Comparison of ENCODE assay signal across 10 mouse cellular contexts in genomic region chrX:140479171-140479570, GRCm38 (mm10). TPM values are rescaled to one million over a fixed set of nuclear protein-coding genes. Genes with fewer than 3 reads are reported as not detected.
DNase-seq lines count a peak whose midpoint lies in the region; ATAC-seq and TF ChIP-seq lines count a peak whose summit lies in the region.
"Had no signal": no experiment of that assay in that cellular context is flagged by ENCODE, and none has a peak within 500 bp of the region (broad histone marks: within the 10 kb centered on the region; RNA-seq: fewer than 3 reads in every experiment).

No protein-coding gene starts in this region.

- intact Hi-C loops in left cerebral cortex, postnatal 25 days (cut with DNase I), result loop anchor here (5.0 kb wide), 1 partner anchor 123 kb away; the partner anchor contains the start of gene Tsc22d3

- TF ChIP-seq CTCF in hindbrain, postnatal 0 days (IDR thresholded peaks at IDR 0.05; ENCODE audit: low read depth), result peak; percentile 62

- H3K4me3 ChIP-seq in hindbrain, postnatal 0 days (ENCODE audit: low read length), result no peak overlapping the region
- H3K4me3 ChIP-seq in hindbrain, embryonic 16.5 days (ENCODE audit: low read length), result no peak overlapping the region
- H3K4me3 ChIP-seq in embryonic facial prominence, embryonic 10.5 days, result no peak overlapping the region
- H3K4me3 ChIP-seq: embryonic facial prominence, embryonic 15.5 days; stomach, embryonic 15.5 days had no signal

- no peaks in the 10 kb centered on the region for H3K4me1 ChIP-seq in hindbrain, postnatal 0 days (ENCODE audit: insufficient read depth, low read length)
- no peaks in the 10 kb centered on the region for H3K4me1 ChIP-seq in hindbrain, embryonic 16.5 days (ENCODE audit: control insufficient read depth, insufficient read depth, low read depth, low read length)
- H3K4me1 ChIP-seq in embryonic facial prominence, embryonic 10.5 days, result no peaks in the 10 kb centered on the region
- H3K4me1 ChIP-seq: embryonic facial prominence, embryonic 15.5 days; stomach, embryonic 15.5 days had no signal

- DNase-seq in hindbrain, postnatal 0 days (ENCODE audit: low spot score), result peak; percentile 37
- peak; percentile 73 for DNase-seq in CD4-positive, CD25-positive, alpha-beta regulatory T cell, adult 2 months (ENCODE audit: low read depth, low spot score)
- DNase-seq in adrenal gland, adult 2 months, result peak; percentile 29
- peak; percentile 39 for DNase-seq in embryonic facial prominence, embryonic 10.5 days (ENCODE audit: low spot score)
- peak; percentile 7 to 16 for DNase-seq in left cerebral cortex, postnatal 25 days (ENCODE audit: low spot score in 2 of 2)
- peak; percentile 46 for DNase-seq in retina, postnatal 1 day
- DNase-seq in Muller cell, postnatal 12 days (ENCODE audit: inconsistent ontology term), result no peak

- H3K9me3 ChIP-seq in hindbrain, postnatal 0 days (ENCODE audit: low read length), result no peaks in the 10 kb centered on the region
- H3K9me3 ChIP-seq in hindbrain, embryonic 16.5 days (ENCODE audit: control insufficient read depth, low read length), result no peaks in the 10 kb centered on the region
- H3K9me3 ChIP-seq in embryonic facial prominence, embryonic 10.5 days, result no peaks in the 10 kb centered on the region
- H3K9me3 ChIP-seq: embryonic facial prominence, embryonic 15.5 days; stomach, embryonic 15.5 days had no signal

- WGBS in hindbrain, postnatal 0 days, result 56% methylated on average over 5 of the region's 5 CpGs
- 57% methylated on average over 5 of the region's 5 CpGs for WGBS in hindbrain, embryonic 16.5 days
- 60% methylated on average over 5 of the region's 5 CpGs for WGBS in embryonic facial prominence, embryonic 10.5 days

- H3K9ac ChIP-seq in hindbrain, postnatal 0 days (replicated peaks; ENCODE audit: low read length), result no peak overlapping the region
- no peak overlapping the region for H3K9ac ChIP-seq in hindbrain, embryonic 16.5 days (ENCODE audit: low read depth, low read length)
- H3K9ac ChIP-seq: embryonic facial prominence, embryonic 15.5 days; stomach, embryonic 15.5 days had no signal

- ATAC-seq in hindbrain, postnatal 0 days, result no peak
- ATAC-seq in hindbrain, embryonic 16.5 days, result no peak

- no peak overlapping the region for H3K4me2 ChIP-seq in hindbrain, postnatal 0 days (ENCODE audit: low read depth, low read length)
- no peak overlapping the region for H3K4me2 ChIP-seq in hindbrain, embryonic 16.5 days (ENCODE audit: low read length)
- H3K4me2 ChIP-seq: embryonic facial prominence, embryonic 15.5 days; stomach, embryonic 15.5 days had no signal

- no peaks in the 10 kb centered on the region for H3K27me3 ChIP-seq in hindbrain, postnatal 0 days (ENCODE audit: insufficient read depth, low read length)
- H3K27me3 ChIP-seq in hindbrain, embryonic 16.5 days (replicated peaks; ENCODE audit: control insufficient read depth, insufficient read depth, low read length), result no peaks in the 10 kb centered on the region; the same call in 1 of the 2 replicates
- H3K27me3 ChIP-seq in embryonic facial prominence, embryonic 10.5 days (replicated peaks; ENCODE audit: low read depth, poor library complexity, severe bottlenecking), result peaks cover 54% of the 10 kb centered on the region
- H3K27me3 ChIP-seq: embryonic facial prominence, embryonic 15.5 days; stomach, embryonic 15.5 days had no signal

- no peaks in the 10 kb centered on the region for H3K36me3 ChIP-seq in hindbrain, postnatal 0 days (ENCODE audit: insufficient read depth, low read length)
- no peaks in the 10 kb centered on the region for H3K36me3 ChIP-seq in hindbrain, embryonic 16.5 days (ENCODE audit: control insufficient read depth, insufficient read depth, low read length)
- peaks cover 17% of the 10 kb centered on the region for H3K36me3 ChIP-seq in embryonic facial prominence, embryonic 10.5 days (replicated peaks)
- H3K36me3 ChIP-seq: embryonic facial prominence, embryonic 15.5 days; stomach, embryonic 15.5 days had no signal

- H3K27ac ChIP-seq in hindbrain, postnatal 0 days, result no peak overlapping the region
- no peak overlapping the region for H3K27ac ChIP-seq in hindbrain, embryonic 16.5 days (ENCODE audit: low read depth, low read length)
- H3K27ac ChIP-seq in embryonic facial prominence, embryonic 10.5 days (replicated peaks), result no peak overlapping the region
- H3K27ac ChIP-seq: embryonic facial prominence, embryonic 15.5 days; stomach, embryonic 15.5 days had no signal

RNA-seq across cellular contexts. Expression of gene Prps1, which starts 22.8 kb away (rescaled TPM):
- total RNA-seq in hindbrain, postnatal 0 days (2014; rRNA removed), result 42.1 and 48.2 TPM in 2 replicates
- 79.4 and 83.7 TPM in 2 replicates for polyA plus RNA-seq in hindbrain, postnatal 0 days (2015; fragmentation: Nextera tagmentation; extraction: Ambion mirVana)
- polyA plus RNA-seq in hindbrain, embryonic 16.5 days (2015; fragmentation: Nextera tagmentation; extraction: Ambion mirVana), result 85.1 and 94.0 TPM in 2 replicates
- 10 to 100 TPM; 17.4 to 37.7 TPM for total RNA-seq in adrenal gland, adult 2 months (2021)
- polyA plus RNA-seq in adrenal gland, adult 2 months (2012; rRNA removed), result 2.1 and 2.9 TPM in 2 replicates
- polyA plus RNA-seq in embryonic facial prominence, embryonic 10.5 days (2016; fragmentation: Nextera tagmentation; extraction: Ambion mirVana), result 89.6 TPM in 2 replicates
- total RNA-seq in left cerebral cortex, postnatal 25 days (2021), result 10 to 100 TPM; 63.5 to 83.1 TPM

Comparison
In these comparisons a context has a peak if more than half of its experiments do, and no peak if none do; other contexts are left out.
1. RNA of gene Prps1, which starts 22.8 kb away (polyA plus RNA-seq): 85.1 to 94.0 TPM in hindbrain, embryonic 16.5 days, 89.6 TPM in embryonic facial prominence, embryonic 10.5 days and 79.4 to 83.7 TPM in hindbrain, postnatal 0 days; 2.1 to 2.9 TPM in adrenal gland, adult 2 months; every median in the first group is over 10 times any median in the second.